Mouse (Mus musculus) liver, embryonic 14.5 days (tissue): ENCODE data around the gene Dlgap1. TPM values are rescaled to one million over a fixed set of nuclear protein-coding genes. Genes with fewer than 3 reads are reported as not detected.

Experiments
- ATAC-seq: fragments of 200-750 bp; cut with Nextera tagmentation; 2 replicates; pipeline ENCODE4 v1.8.0; 2017; ENCODE audit warnings: moderate number of reproducible peaks, mild to moderate bottlenecking, moderate library complexity; ENCODE audit not compliant: insufficient read depth
- DNase-seq, 3 experiments: peaks; one replicate each; pipeline ENCODE4 v3.0.0-alpha.2; 2012 to 2013; ENCODE audit warnings: low read depth in 3 of 3, low spot score in 3 of 3
- H3K27ac ChIP-seq: fragments of 300-500 bp; sonication (generic); 2 replicates; pipeline ENCODE4 v1.5.1; 2014; ENCODE audit warnings: moderate library complexity, mild to moderate bottlenecking, control low read depth, inconsistent platforms
- H3K27me3 ChIP-seq: fragments of 300-500 bp; sonication (generic); 2 replicates; pipeline ENCODE4 v1.6.1; 2014; ENCODE audit warnings: mild to moderate bottlenecking, low read length, moderate library complexity; ENCODE audit not compliant: control insufficient read depth, insufficient read depth
- H3K36me3 ChIP-seq: fragments of 300-500 bp; sonication (generic); replicated peaks from 2 replicates; pipeline ENCODE4 v1.6.1; 2014; ENCODE audit warnings: low read depth; ENCODE audit not compliant: control insufficient read depth, insufficient read depth
- H3K4me1 ChIP-seq, 2 experiments: fragments of 200-500 bp in 1 of 2; fragments of 300-500 bp in 1 of 2; sonication (generic) in 1 of 2; replicated peaks; 2 replicates each; pipeline ENCODE4 v1.6.1; 2012 to 2014; ENCODE audit warnings: antibody characterized with exemption in 1 of 2, inconsistent platforms in 1 of 2, low read length in 1 of 2; ENCODE audit not compliant: control insufficient read depth in 2 of 2, insufficient read depth in 2 of 2
- H3K4me2 ChIP-seq: fragments of 300-500 bp; sonication (generic); 2 replicates; pipeline ENCODE4 v1.6.1; 2014; ENCODE audit warnings: low read depth, mild to moderate bottlenecking, control low read depth, moderate library complexity
- H3K4me3 ChIP-seq, 2 experiments: fragments of 200-500 bp in 1 of 2; fragments of 300-500 bp in 1 of 2; sonication (generic) in 1 of 2; 2 replicates each; pipeline ENCODE4 v1.5.1; 2012 to 2014; ENCODE audit warnings: low read depth in 2 of 2, low read length in 2 of 2, mild to moderate bottlenecking in 2 of 2, control low read depth in 1 of 2, inconsistent platforms in 1 of 2, moderate library complexity in 1 of 2; ENCODE audit not compliant: insufficient read depth in 1 of 2
- H3K9ac ChIP-seq: fragments of 300-500 bp; sonication (generic); replicated peaks from 2 replicates; pipeline ENCODE4 v1.6.1; 2014; ENCODE audit warnings: mild to moderate bottlenecking, control low read depth, moderate library complexity
- H3K9me3 ChIP-seq: fragments of 300-500 bp; sonication (generic); 2 replicates; pipeline ENCODE4 v1.6.1; 2016; ENCODE audit warnings: low read length, mixed read lengths; ENCODE audit not compliant: control insufficient read depth
- CTCF ChIP-seq: IDR thresholded peaks from 2 replicates; pipeline ENCODE4 v1.5.1; 2016; ENCODE audit warnings: antibody characterized with exemption, low read depth, control low read depth
- EP300 ChIP-seq: IDR thresholded peaks from 2 replicates; pipeline ENCODE4 v1.6.1; 2016; ENCODE audit warnings: antibody characterized with exemption, low read depth
- WGBS: fragments of 180-500 bp; shearing (Covaris S2); extraction: QIAGEN DNeasy Blood & Tissue Kit; methylation state at CpG from one replicate; pipeline ENCODE4 v1.1.7; 2014; ENCODE audit not compliant: insufficient replicate concordance; 5-methylcytosine and 5-hydroxymethylcytosine counted together
- polyA plus RNA-seq, 2 experiments: library from polyadenylated mRNA; depleted of rRNA in 1 of 2; stranded (reverse) in 1 of 2; unstranded in 1 of 2; fragments of >200 nt; fragmentation: Nextera tagmentation in 1 of 2; extraction: Ambion mirVana in 1 of 2; gene quantifications; 2 replicates each; pipeline versions ENCODE4 v1.2.1 to v1.2.3; 2012 to 2014

The Dlgap1 gene
- polyA plus RNA-seq, 2 experiments, result 0.01 TPM; not detected in 1

- DNase-seq, result no peak
Observed at GRCm38 (mm10) chr17:70828180-70828528, 859.3 kb downstream of the Dlgap1 start.

GRCm38 (mm10) chr17:70828569-70828968 is 859.7 kb downstream of the Dlgap1 start:
- Histone ChIP-seq H3K36me3 (no peaks in the 10 kb centered on the region), H3K9me3 (no peaks in the 10 kb centered on the region), H3K4me2 (no peak overlapping the region), H3K4me1 (no peaks in the 10 kb centered on the region; a peak in 1 of 4 replicates), H3K27me3 (no peaks in the 10 kb centered on the region), H3K9ac (no peak overlapping the region), H3K4me3 (no peak overlapping the region), H3K27ac (no peak overlapping the region)
- ATAC-seq (no peak), DNase-seq (no peak)
- WGBS, result 56% methylated on average over 2 of the region's 2 CpGs
- TF ChIP-seq CTCF, result no peak

More at GRCm38 (mm10) chr17:70828180-70828528, 859.3 kb downstream of the Dlgap1 start:
- Histone ChIP-seq H3K9me3 (no peaks in the 10 kb centered on the region), H3K4me3 (no peak overlapping the region), H3K36me3 (no peaks in the 10 kb centered on the region), H3K4me2 (no peak overlapping the region), H3K4me1 (no peaks in the 10 kb centered on the region; a peak in 1 of 4 replicates), H3K27ac (no peak overlapping the region), H3K27me3 (no peaks in the 10 kb centered on the region), H3K9ac (no peak overlapping the region)
- TF ChIP-seq CTCF (no peak), EP300 (no peak)
- 53% methylated on average over 4 of the region's 4 CpGs for WGBS
- no peak for ATAC-seq

GRCm38 (mm10) chr17:70829217-70829616 is 860.3 kb downstream of the Dlgap1 start:
- Histone ChIP-seq H3K4me2 (no peak overlapping the region), H3K27me3 (no peaks in the 10 kb centered on the region), H3K36me3 (no peaks in the 10 kb centered on the region), H3K9ac (no peak overlapping the region), H3K4me1 (no peaks in the 10 kb centered on the region; a peak in 1 of 4 replicates), H3K9me3 (no peaks in the 10 kb centered on the region), H3K27ac (no peak overlapping the region), H3K4me3 (no peak overlapping the region)
- ATAC-seq (no peak), DNase-seq (no peak)
- 59% methylated on average over 6 of the region's 6 CpGs for WGBS
- TF ChIP-seq CTCF (no peak), EP300 (no peak)

GRCm38 (mm10) chr17:70829943-70830715 is 861.3 kb downstream of the Dlgap1 start:
- DNase-seq (no peak), ATAC-seq (no peak)
- WGBS, result 70% methylated on average over 23 of the region's 23 CpGs
- H3K27me3 ChIP-seq, result peaks cover 6% of the 10 kb centered on the region
- no peak for TF ChIP-seq CTCF
- no peak for TF ChIP-seq EP300
- H3K9me3 ChIP-seq, result no peaks in the 10 kb centered on the region
- H3K4me1 ChIP-seq, result no peaks in the 10 kb centered on the region; a peak in 1 of 4 replicates
- H3K9ac ChIP-seq, result no peak overlapping the region
- H3K4me2 ChIP-seq, result no peak overlapping the region
- no peaks in the 10 kb centered on the region for H3K36me3 ChIP-seq
- no peak overlapping the region for H3K4me3 ChIP-seq
- H3K27ac ChIP-seq, result no peak overlapping the region

GRCm38 (mm10) chr17:70831591-70831990 is 862.7 kb downstream of the Dlgap1 start:
- H3K4me1 ChIP-seq, result peaks cover 0 to 2% of the 10 kb centered on the region in 2 experiments; a peak in 1 of 4 replicates
- H3K27me3 ChIP-seq, result peaks cover 8% of the 10 kb centered on the region
- H3K4me2 ChIP-seq, result no peak overlapping the region
- WGBS, result 60% methylated on average over 4 of the region's 4 CpGs
- no peaks in the 10 kb centered on the region for H3K36me3 ChIP-seq
- H3K4me3 ChIP-seq, result no peak overlapping the region
- no peaks in the 10 kb centered on the region for H3K9me3 ChIP-seq
- ATAC-seq, result no peak
- H3K9ac ChIP-seq, result no peak overlapping the region
- no peak overlapping the region for H3K27ac ChIP-seq
- no peak for TF ChIP-seq EP300
- TF ChIP-seq CTCF, result no peak
- DNase-seq, result no peak
